Mouse (Mus musculus): ENCODE data around the gene Osbpl10.
A peak's percentile ranks its signal among the peaks of the same experiment; 100 is the strongest.
"Not testable (repeated sequence)": the region's sequence is repeated elsewhere in the genome, so short reads cannot be mapped to it uniquely, and the experiment has no call there.

Gene Osbpl10

GRCm38 (mm10) chr9:114978281-114979111 is at the start of gene Osbpl10:
Osbpl10 (plus strand) TSS chr9:114978569.
- peak in 1 of 2 experiments; percentile 14 for DNase-seq (ENCODE audit: low spot score in 2 of 2)

GRCm38 (mm10) chr9:114930464-114931090 is 47.8 kb upstream of the Osbpl10 start:
- DNase-seq (ENCODE audit: low spot score in 2 of 2): no peak

GRCm38 (mm10) chr9:114932607-114933006 is 45.8 kb upstream of the Osbpl10 start:
- no peak for DNase-seq (ENCODE audit: low spot score in 2 of 2)

- DNase-seq (ENCODE audit: low spot score in 2 of 2): no peak
These were observed 45.2 kb upstream of the Osbpl10 start for GRCm38 (mm10) chr9:114933037-114933722.

GRCm38 (mm10) chr9:114933723-114934171 is 44.6 kb upstream of the Osbpl10 start, which contains the start of gene Gpd1l:
Gpd1l (minus strand) TSS chr9:114933987.
- peak; percentile 82 to 91 for DNase-seq (ENCODE audit: low spot score in 2 of 2)

- peak; percentile 5 to 21 for DNase-seq (ENCODE audit: low spot score in 2 of 2)
These were observed 44.1 kb upstream of the Osbpl10 start for GRCm38 (mm10) chr9:114934231-114934630.

GRCm38 (mm10) chr9:114935321-114935720 is 43.0 kb upstream of the Osbpl10 start:
- no peak for DNase-seq (ENCODE audit: low spot score in 2 of 2)

- no peak for DNase-seq (ENCODE audit: low spot score in 2 of 2)
These were observed 41.7 kb upstream of the Osbpl10 start for GRCm38 (mm10) chr9:114936687-114937086.

GRCm38 (mm10) chr9:114944642-114945041 is 33.7 kb upstream of the Osbpl10 start:
- no peak for DNase-seq (ENCODE audit: low spot score in 2 of 2)

GRCm38 (mm10) chr9:114945576-114945975 is 32.8 kb upstream of the Osbpl10 start:
- DNase-seq (ENCODE audit: low spot score in 2 of 2): no peak

GRCm38 (mm10) chr9:114948395-114948794 is 30.0 kb upstream of the Osbpl10 start:
- DNase-seq (ENCODE audit: low spot score in 2 of 2): no peak

GRCm38 (mm10) chr9:114952866-114953265 is 25.5 kb upstream of the Osbpl10 start:
- DNase-seq (ENCODE audit: low spot score in 2 of 2): no peak

GRCm38 (mm10) chr9:114955340-114955739 is 23.0 kb upstream of the Osbpl10 start:
- no peak for DNase-seq (ENCODE audit: low spot score in 2 of 2)

GRCm38 (mm10) chr9:114956945-114957344 is 21.4 kb upstream of the Osbpl10 start:
- DNase-seq (ENCODE audit: low spot score in 2 of 2): no peak

GRCm38 (mm10) chr9:114960043-114960789 is 18.2 kb upstream of the Osbpl10 start:
- no peak for DNase-seq (ENCODE audit: low spot score in 2 of 2)

GRCm38 (mm10) chr9:114960844-114961243 is 17.5 kb upstream of the Osbpl10 start:
- no peak for DNase-seq (ENCODE audit: low spot score in 2 of 2)

GRCm38 (mm10) chr9:114964093-114964492 is 14.3 kb upstream of the Osbpl10 start:
- DNase-seq (ENCODE audit: low spot score in 2 of 2): no peak

- DNase-seq (ENCODE audit: low spot score in 2 of 2): not testable (repeated sequence)
These were observed 12.1 kb upstream of the Osbpl10 start for GRCm38 (mm10) chr9:114966286-114966685.

GRCm38 (mm10) chr9:114977461-114978280 is 698 bp upstream of the Osbpl10 start:
- no peak for DNase-seq (ENCODE audit: low spot score in 2 of 2)

GRCm38 (mm10) chr9:114979969-114980368 is 1.6 kb downstream of the Osbpl10 start:
- DNase-seq (ENCODE audit: low spot score in 2 of 2): no peak

All from natural killer cell, adult 2 months (primary cell).